Mouse (Mus musculus) thymus, postnatal 0 days (tissue): ENCODE results near the gene Elmo3. TPM values are rescaled to one million over a fixed set of nuclear protein-coding genes. Genes with fewer than 3 reads are reported as not detected.
A peak's percentile ranks its signal among the peaks of the same experiment; 100 is the strongest.

Experiments
- DNase-seq: peaks from one replicate; pipeline ENCODE4 v3.0.0-alpha.2; 2015; ENCODE audit warnings: low spot score
- polyA plus RNA-seq: library from polyadenylated mRNA; unstranded; fragments of >200 nt; fragmentation: Nextera tagmentation; extraction: Ambion mirVana; gene quantifications from 2 replicates; pipeline ENCODE4 v1.2.1, GENCODE M21; 2015

Gene Elmo3
- 9.3 and 9.4 TPM in 2 replicates for polyA plus RNA-seq

DNA sequence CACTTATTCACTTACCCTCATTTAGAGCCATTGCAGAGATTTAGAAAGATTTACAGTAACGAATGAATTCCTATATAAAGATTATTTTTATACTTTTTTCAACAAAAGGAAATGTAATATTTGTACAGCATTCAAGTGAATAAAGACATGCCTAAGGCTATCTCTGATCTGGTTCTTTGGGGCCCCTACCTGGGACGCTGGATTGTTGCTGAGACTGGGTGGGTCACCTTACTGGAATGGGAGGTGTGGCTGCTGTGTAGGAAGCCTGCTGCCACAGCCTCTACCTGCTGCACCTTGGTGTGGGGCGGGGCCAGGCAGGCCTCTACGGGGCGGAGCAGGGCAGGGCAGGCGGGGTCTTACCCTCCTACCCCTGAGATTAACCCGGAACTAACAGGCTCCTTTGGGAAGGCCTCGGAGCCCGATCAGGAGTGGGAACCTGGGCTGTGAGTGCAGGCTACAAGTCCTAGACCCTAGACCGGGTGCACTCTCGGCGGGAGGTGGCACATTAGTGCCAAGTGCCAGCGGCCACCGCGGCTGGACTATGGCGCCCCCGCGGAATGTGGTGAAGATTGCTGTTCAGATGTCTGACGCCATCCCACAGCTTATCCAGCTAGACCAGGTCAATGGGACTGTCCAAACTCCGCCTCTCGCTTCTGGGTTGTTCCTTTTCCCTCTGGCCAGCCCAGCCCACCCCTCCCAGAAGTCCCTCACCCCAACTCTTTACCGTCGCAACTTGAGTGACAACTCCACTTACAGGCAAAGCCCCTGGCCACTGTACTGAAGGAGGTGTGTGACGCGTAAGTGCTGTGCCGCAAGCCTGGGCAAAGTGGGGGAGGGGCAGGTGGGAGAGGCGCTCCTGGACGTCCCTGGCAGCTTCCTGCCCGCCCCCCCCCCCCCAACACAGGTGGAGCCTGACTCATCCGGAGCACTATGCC lies at the start of gene Elmo3:
Elmo3 (plus strand) TSS at position 391 of the 935 bp plus-strand sequence.
- DNase-seq, result peak; percentile 11

DNA sequence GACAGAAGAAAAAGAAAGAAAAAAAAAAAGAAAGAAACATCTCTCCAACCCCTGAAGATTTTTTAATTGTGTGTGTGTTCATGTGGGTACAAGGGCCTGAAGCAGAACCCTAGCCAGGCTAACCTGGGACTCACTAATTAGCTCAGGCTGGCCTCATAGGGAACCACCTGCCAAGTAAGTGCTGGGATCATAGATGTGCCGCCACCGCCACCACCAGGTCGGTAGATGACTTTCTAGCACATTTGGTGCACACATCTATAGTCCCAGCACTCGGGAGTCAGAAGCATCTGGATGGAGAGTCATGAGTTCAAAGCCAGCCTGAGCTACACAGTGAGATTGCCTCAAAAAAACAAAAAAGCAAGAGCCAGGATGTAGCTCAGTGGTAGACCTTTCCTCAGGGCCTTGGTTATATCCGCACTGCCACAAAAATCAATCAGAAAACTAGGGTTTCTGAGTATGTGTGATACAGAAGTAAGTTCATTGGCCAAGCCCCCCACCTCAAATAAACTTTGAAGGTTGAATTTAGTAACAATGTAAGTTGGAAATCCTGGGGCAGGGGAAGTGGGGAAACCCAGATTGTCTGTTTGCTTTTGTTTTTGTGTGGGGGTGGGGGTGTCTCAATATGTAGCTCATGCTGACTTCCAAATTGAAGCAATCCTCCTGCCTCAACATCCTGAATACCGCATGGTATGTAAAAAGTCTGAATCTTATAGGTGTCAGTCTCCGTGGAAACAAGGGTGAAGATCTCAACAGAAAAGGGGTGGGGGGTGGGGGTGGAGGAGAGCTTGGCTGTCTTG lies 47.9 kb upstream of the Elmo3 start:
- DNase-seq, result no peak

- DNase-seq, result peak; percentile 6
These were observed 46.3 kb upstream of the Elmo3 start for GRCm38 (mm10) chr8:105258911-105259720.

- DNase-seq, result peak; percentile 88
These were observed 45.6 kb upstream of the Elmo3 start for GRCm38 (mm10) chr8:105259721-105260320.

GRCm38 (mm10) chr8:105260371-105261099 lies 44.9 kb upstream of the Elmo3 start:
- DNase-seq, result no peak

- DNase-seq, result no peak
These were observed 43.9 kb upstream of the Elmo3 start for GRCm38 (mm10) chr8:105261326-105261980.

GRCm38 (mm10) chr8:105263244-105263912 lies 42.0 kb upstream of the Elmo3 start:
- DNase-seq, result no peak

- peak; percentile 74 for DNase-seq
These were observed 41.1 kb upstream of the Elmo3 start, which contains the start of the genes Tradd and Fbxl8 for GRCm38 (mm10) chr8:105264024-105264982. Gene Tradd, minus strand, starts transcription at chr8:105264609. Gene Fbxl8, plus strand, starts transcription at chr8:105264648.

- DNase-seq, result peak; percentile 64
These were observed 40.3 kb upstream of the Elmo3 start for GRCm38 (mm10) chr8:105265128-105265527.

DNA sequence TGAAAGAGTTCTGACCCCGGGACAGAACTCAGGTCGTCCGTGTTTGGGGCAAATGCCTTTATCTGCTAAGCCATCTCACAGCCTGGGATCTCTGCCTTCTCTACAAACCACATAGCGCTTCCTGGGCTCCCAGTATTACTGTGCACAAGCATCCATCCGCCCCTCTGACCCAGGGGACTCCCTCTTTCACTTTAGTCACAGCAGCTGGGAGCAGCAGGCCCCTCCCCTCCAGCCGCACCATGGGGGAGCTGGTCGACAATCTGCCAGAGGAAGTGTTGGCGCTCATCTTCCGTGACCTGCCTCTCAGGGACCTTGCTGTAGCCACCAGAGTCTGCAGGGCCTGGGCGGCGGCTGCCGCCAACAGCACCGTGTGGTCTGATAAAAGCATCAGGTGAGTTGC lies 38.6 kb upstream of the Elmo3 start:
- DNase-seq, result peak; percentile 41

GRCm38 (mm10) chr8:105268342-105269074 lies 36.9 kb upstream of the Elmo3 start:
- DNase-seq, result no peak

GRCm38 (mm10) chr8:105269075-105269458 lies 36.3 kb upstream of the Elmo3 start:
- DNase-seq, result no peak

DNA sequence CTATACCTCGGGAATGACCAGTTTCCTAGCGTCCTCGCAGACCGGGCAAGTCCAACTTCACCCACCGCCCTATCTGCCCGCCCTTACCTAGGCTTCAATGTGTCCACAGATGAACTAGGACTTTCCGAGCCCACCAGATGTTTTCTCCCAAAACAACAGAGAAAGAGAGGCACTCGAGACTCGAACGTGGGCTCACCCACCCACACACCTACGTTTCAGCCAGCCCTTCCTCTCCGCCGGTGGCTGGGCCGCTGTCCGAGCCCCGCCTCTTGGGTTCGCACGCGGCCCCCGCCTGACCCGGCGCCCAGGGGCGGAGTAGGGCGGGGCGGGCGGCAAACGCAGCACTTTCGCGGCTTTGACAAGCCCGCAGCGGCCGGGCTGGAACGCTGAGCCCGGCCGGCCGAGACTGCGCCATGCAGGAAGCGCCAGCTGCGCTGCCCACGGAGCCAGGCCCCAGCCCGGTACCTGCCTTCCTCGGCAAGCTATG lies 35.9 kb upstream of the Elmo3 start, which contains the start of gene Hsf4:
Hsf4 (plus strand) TSS at position 341 of the 487 bp plus-strand sequence.
- DNase-seq, result no peak

GRCm38 (mm10) chr8:105270101-105270915 lies 35.1 kb upstream of the Elmo3 start:
- no peak for DNase-seq

DNA sequence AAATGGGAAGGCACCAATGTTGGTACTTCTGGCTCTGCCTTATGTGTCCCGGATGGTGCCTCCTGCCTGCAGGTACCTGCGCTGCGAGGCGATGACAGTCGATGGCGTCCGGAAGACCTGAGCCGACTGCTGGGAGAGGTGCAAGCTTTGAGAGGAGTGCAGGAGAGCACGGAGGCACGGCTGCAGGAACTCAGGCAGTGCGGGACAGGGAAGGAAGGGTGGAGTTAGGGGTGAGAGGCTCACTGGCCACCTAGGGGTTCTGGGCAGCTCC lies 34.5 kb upstream of the Elmo3 start:
- no peak for DNase-seq

DNA sequence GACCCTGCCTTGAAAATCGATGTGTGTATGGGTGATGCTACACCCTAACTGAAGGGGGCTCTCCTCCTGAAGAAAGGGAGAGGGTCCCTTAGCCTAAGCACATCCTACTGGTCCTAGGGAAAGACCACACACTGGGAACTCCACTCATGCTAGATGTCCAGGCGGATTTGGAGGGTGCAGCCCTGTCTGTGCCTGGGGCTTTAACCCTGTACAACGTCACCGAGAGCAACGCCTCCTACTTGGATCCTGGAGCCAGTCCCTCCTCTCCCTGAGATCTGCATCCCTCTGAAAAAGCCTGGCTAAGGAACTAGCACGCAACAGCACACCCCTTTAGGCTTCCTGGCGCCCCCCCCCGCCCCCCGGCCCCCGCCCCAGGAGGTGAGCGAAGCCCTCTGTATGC lies 30.0 kb upstream of the Elmo3 start:
- no peak for DNase-seq
